Mouse (Mus musculus) C2C12 (cell line): ENCODE measurements around the gene Tmem33.

Experiments
- CEBPB ChIP-seq: IDR thresholded peaks from one replicate; pipeline ENCODE4 v1.6.1; 2011; ENCODE audit warnings: low read depth, mild to moderate bottlenecking, control low read depth, moderate library complexity
- CTCF ChIP-seq: IDR thresholded peaks from one replicate; pipeline ENCODE4 v1.5.1; 2011; ENCODE audit not compliant: control insufficient read depth, insufficient read depth, insufficient read length
- MAX ChIP-seq: IDR thresholded peaks from one replicate; pipeline ENCODE4 v1.6.1; 2011; ENCODE audit warnings: mild to moderate bottlenecking, control low read depth
- MYOD1 ChIP-seq: IDR thresholded peaks from one replicate; pipeline ENCODE4 v1.6.1; 2011; ENCODE audit warnings: low read depth; ENCODE audit not compliant: control insufficient read depth, insufficient read length
- MYOG ChIP-seq: IDR thresholded peaks from one replicate; pipeline ENCODE4 v1.6.1; 2011; ENCODE audit not compliant: control insufficient read depth, insufficient read length; ENCODE audit errors: extremely low read depth
- USF1 ChIP-seq: IDR thresholded peaks from one replicate; pipeline ENCODE4 v1.6.1; 2011; ENCODE audit warnings: low read depth, mild to moderate bottlenecking, control low read depth, moderate library complexity

DNA sequence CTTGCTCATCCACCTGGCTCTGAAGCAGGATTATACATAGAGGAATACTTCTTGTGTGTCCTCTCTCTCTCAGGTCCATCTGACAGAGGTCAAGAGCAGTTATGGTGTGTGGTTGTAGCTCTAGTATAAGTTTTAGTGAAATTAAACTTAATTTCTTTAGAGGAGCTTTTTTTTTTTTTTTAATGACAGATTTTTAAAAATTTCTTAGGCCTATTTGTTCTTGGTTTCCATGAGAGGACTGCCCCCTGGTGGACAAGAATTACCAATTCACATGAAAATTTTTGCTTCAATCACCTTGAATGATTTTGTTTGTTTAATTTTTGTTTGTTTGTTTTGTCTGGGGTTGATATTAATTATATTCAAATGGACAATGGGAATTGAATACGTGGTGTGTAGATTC is 22.1 kb upstream of the Tmem33 start:
- TF ChIP-seq CTCF (no peak), USF1 (no peak), MAX (no peak), MYOD1 (no peak), MYOG (no peak), CEBPB (no peak)
